Mouse (Mus musculus): ENCODE data around the gene Slc25a39. TPM values are rescaled to one million over a fixed set of nuclear protein-coding genes. Genes with fewer than 3 reads are reported as not detected.

The Slc25a39 gene
- polyA plus RNA-seq, 1 experiment = 207 TPM

- no peaks in the 10 kb centered on the region for H3K4me1 ChIP-seq (ENCODE audit: control insufficient read depth, insufficient read depth, low read length)
- no peak overlapping the region for H3K27ac ChIP-seq (ENCODE audit: control insufficient read depth, insufficient read depth, low read depth, low read length, poor library complexity)
- 62% methylated on average over 4 of the region's 4 CpGs for WGBS
- H3K4me3 ChIP-seq (replicated peaks; ENCODE audit: control insufficient read depth, low read depth, low read length) = no peak overlapping the region
- TF ChIP-seq CTCF (IDR thresholded peaks at IDR 0.05; ENCODE audit: control insufficient read depth, insufficient read depth, low read length) = no peak
- no peak for TF ChIP-seq POLR2A (IDR thresholded peaks at IDR 0.05; ENCODE audit: borderline replicate concordance, control insufficient read depth, low read depth, low read length)
Observed at GRCm38 (mm10) chr11:102381341-102382100, 26.2 kb downstream of the Slc25a39 start.

GRCm38 (mm10) chr11:102380091-102380490 is 27.7 kb downstream of the Slc25a39 start:
- H3K27ac ChIP-seq (ENCODE audit: control insufficient read depth, insufficient read depth, low read depth, low read length, poor library complexity) = no peak overlapping the region
- WGBS = 72% methylated on average over 5 of the region's 5 CpGs
- no peaks in the 10 kb centered on the region for H3K4me1 ChIP-seq (ENCODE audit: control insufficient read depth, insufficient read depth, low read length)

GRCm38 (mm10) chr11:102377186-102377585 is 30.6 kb downstream of the Slc25a39 start:
- WGBS = 59% methylated on average over 12 of the region's 12 CpGs
- no peaks in the 10 kb centered on the region for H3K4me1 ChIP-seq (ENCODE audit: control insufficient read depth, insufficient read depth, low read length)
- H3K27ac ChIP-seq (ENCODE audit: control insufficient read depth, insufficient read depth, low read depth, low read length, poor library complexity) = no peak overlapping the region
- TF ChIP-seq CTCF (IDR thresholded peaks at IDR 0.05; ENCODE audit: control insufficient read depth, insufficient read depth, low read length) (peak; percentile 35; the same call in 1 of the 2 replicates), POLR2A (IDR thresholded peaks at IDR 0.05; ENCODE audit: borderline replicate concordance, control insufficient read depth, low read depth, low read length) (no peak)
- no peak overlapping the region for H3K4me3 ChIP-seq (replicated peaks; ENCODE audit: control insufficient read depth, low read depth, low read length)

More at GRCm38 (mm10) chr11:102380091-102380490, 27.7 kb downstream of the Slc25a39 start:
- H3K4me3 ChIP-seq (replicated peaks; ENCODE audit: control insufficient read depth, low read depth, low read length) = no peak overlapping the region
- TF ChIP-seq POLR2A (IDR thresholded peaks at IDR 0.05; ENCODE audit: borderline replicate concordance, control insufficient read depth, low read depth, low read length) (no peak), CTCF (IDR thresholded peaks at IDR 0.05; ENCODE audit: control insufficient read depth, insufficient read depth, low read length) (no peak)

- Histone ChIP-seq H3K27ac (ENCODE audit: control insufficient read depth, insufficient read depth, low read depth, low read length, poor library complexity) (peak overlapping the region; percentile 98), H3K4me3 (replicated peaks; ENCODE audit: control insufficient read depth, low read depth, low read length) (peak overlapping the region; percentile 40), H3K4me1 (ENCODE audit: control insufficient read depth, insufficient read depth, low read length) (no peaks in the 10 kb centered on the region)
- 49% methylated on average over 8 of the region's 8 CpGs for WGBS
- TF ChIP-seq POLR2A (IDR thresholded peaks at IDR 0.05; ENCODE audit: borderline replicate concordance, control insufficient read depth, low read depth, low read length) = no peak
- no peak for TF ChIP-seq CTCF (IDR thresholded peaks at IDR 0.05; ENCODE audit: control insufficient read depth, insufficient read depth, low read length)
Observed at GRCm38 (mm10) chr11:102376196-102376835, 31.4 kb downstream of the Slc25a39 start.

GRCm38 (mm10) chr11:102375196-102376173 is 32.3 kb downstream of the Slc25a39 start:
- TF ChIP-seq CTCF (IDR thresholded peaks at IDR 0.05; ENCODE audit: control insufficient read depth, insufficient read depth, low read length) (no peak), POLR2A (IDR thresholded peaks at IDR 0.05; ENCODE audit: borderline replicate concordance, control insufficient read depth, low read depth, low read length) (peak; percentile 40; the same call in 1 of the 2 replicates)
- H3K4me3 ChIP-seq (replicated peaks; ENCODE audit: control insufficient read depth, low read depth, low read length) = peak overlapping the region; percentile 54
- H3K4me1 ChIP-seq (ENCODE audit: control insufficient read depth, insufficient read depth, low read length) = no peaks in the 10 kb centered on the region
- H3K27ac ChIP-seq (ENCODE audit: control insufficient read depth, insufficient read depth, low read depth, low read length, poor library complexity) = peak overlapping the region; percentile 98
- 12% methylated on average over 23 of the region's 23 CpGs for WGBS

GRCm38 (mm10) chr11:102374108-102374725 is 33.5 kb downstream of the Slc25a39 start:
- H3K27ac ChIP-seq (ENCODE audit: control insufficient read depth, insufficient read depth, low read depth, low read length, poor library complexity) = peak overlapping the region; percentile 55
- TF ChIP-seq CTCF (IDR thresholded peaks at IDR 0.05; ENCODE audit: control insufficient read depth, insufficient read depth, low read length) (no peak), POLR2A (IDR thresholded peaks at IDR 0.05; ENCODE audit: borderline replicate concordance, control insufficient read depth, low read depth, low read length) (no peak)
- H3K4me1 ChIP-seq (ENCODE audit: control insufficient read depth, insufficient read depth, low read length) = no peaks in the 10 kb centered on the region
- 79% methylated on average over 7 of the region's 7 CpGs for WGBS
- no peak overlapping the region for H3K4me3 ChIP-seq (replicated peaks; ENCODE audit: control insufficient read depth, low read depth, low read length)

- TF ChIP-seq POLR2A (IDR thresholded peaks at IDR 0.05; ENCODE audit: borderline replicate concordance, control insufficient read depth, low read depth, low read length) (no peak), CTCF (IDR thresholded peaks at IDR 0.05; ENCODE audit: control insufficient read depth, insufficient read depth, low read length) (no peak)
- H3K4me3 ChIP-seq (replicated peaks; ENCODE audit: control insufficient read depth, low read depth, low read length) = peak overlapping the region; percentile 0
- H3K27ac ChIP-seq (ENCODE audit: control insufficient read depth, insufficient read depth, low read depth, low read length, poor library complexity) = peak overlapping the region; percentile 55
- no peaks in the 10 kb centered on the region; the same call in 1 of the 2 replicates for H3K4me1 ChIP-seq (ENCODE audit: control insufficient read depth, insufficient read depth, low read length)
- WGBS = 45% methylated on average over 2 of the region's 2 CpGs
Observed at GRCm38 (mm10) chr11:102373646-102374045, 34.1 kb downstream of the Slc25a39 start.
